Mouse (Mus musculus) limb, embryonic 15.5 days (tissue): ENCODE data around the gene Tap1. TPM values are rescaled to one million over a fixed set of nuclear protein-coding genes. Genes with fewer than 3 reads are reported as not detected.
"Not testable (repeated sequence)": the region's sequence is repeated elsewhere in the genome, so short reads cannot be mapped to it uniquely, and the experiment has no call there.

Source experiments
- ATAC-seq: fragments of 200-750 bp; cut with Nextera tagmentation; 2 replicates; pipeline ENCODE4 v1.8.0; 2017; ENCODE audit warnings: low read depth, moderate TSS enrichment; ENCODE audit not compliant: insufficient number of reproducible peaks, low FRiP score, low TSS enrichment
- H3K27ac ChIP-seq: fragments of 300-500 bp; sonication (generic); 2 replicates; pipeline ENCODE4 v1.5.1; 2015; ENCODE audit warnings: moderate library complexity, mild to moderate bottlenecking, inconsistent platforms
- H3K27me3 ChIP-seq: fragments of 300-500 bp; sonication (generic); 2 replicates; pipeline ENCODE4 v1.6.1; 2015; ENCODE audit warnings: inconsistent platforms
- H3K36me3 ChIP-seq: fragments of 300-500 bp; sonication (generic); 2 replicates; pipeline ENCODE4 v1.6.1; 2015; ENCODE audit warnings: inconsistent platforms
- H3K4me1 ChIP-seq: fragments of 300-500 bp; sonication (generic); 2 replicates; pipeline ENCODE4 v1.6.1; 2015; ENCODE audit warnings: inconsistent platforms
- H3K4me2 ChIP-seq: fragments of 300-500 bp; sonication (generic); 2 replicates; pipeline ENCODE4 v1.6.1; 2015; ENCODE audit warnings: mild to moderate bottlenecking, inconsistent platforms
- H3K4me3 ChIP-seq: fragments of 300-500 bp; sonication (generic); 2 replicates; pipeline ENCODE4 v1.5.1; 2015; ENCODE audit warnings: mild to moderate bottlenecking, inconsistent platforms
- H3K9ac ChIP-seq: fragments of 300-500 bp; sonication (generic); 2 replicates; pipeline ENCODE4 v1.6.1; 2015; ENCODE audit warnings: inconsistent platforms
- H3K9me3 ChIP-seq: fragments of 300-500 bp; sonication (generic); 2 replicates; pipeline ENCODE4 v1.6.1; 2016; ENCODE audit warnings: inconsistent platforms
- WGBS: fragments of 180-500 bp; shearing (Covaris S2); methylation state at CpG from one replicate; pipeline ENCODE4 v1.1.7; 2015; 5-methylcytosine and 5-hydroxymethylcytosine counted together
- polyA plus RNA-seq: library from polyadenylated mRNA; unstranded; fragments of >200 nt; fragmentation: Nextera tagmentation; extraction: Ambion mirVana; gene quantifications from 2 replicates; pipeline ENCODE4 v1.2.1, GENCODE M21; 2015

Tap1 gene
- polyA plus RNA-seq, 1 experiment from 2014 or later: 13.2 TPM

- H3K4me2 ChIP-seq: no peak overlapping the region
- H3K4me1 ChIP-seq: peaks cover 8% of the 10 kb centered on the region
- H3K9ac ChIP-seq: no peak overlapping the region
- H3K9me3 ChIP-seq: no peaks in the 10 kb centered on the region
- H3K36me3 ChIP-seq: no peaks in the 10 kb centered on the region
- H3K4me3 ChIP-seq: no peak overlapping the region
- WGBS: 96% methylated on average over 9 of the region's 9 CpGs
- no peak for ATAC-seq
- peaks cover 68% of the 10 kb centered on the region for H3K27me3 ChIP-seq
- H3K27ac ChIP-seq: no peak overlapping the region
These were observed 20.5 kb downstream of the Tap1 start for GRCm38 (mm10) chr17:34207866-34208265.

GRCm38 (mm10) chr17:34208421-34208820 is 21.1 kb downstream of the Tap1 start:
- Histone ChIP-seq H3K27ac (no peak overlapping the region), H3K4me3 (no peak overlapping the region), H3K9me3 (no peaks in the 10 kb centered on the region), H3K36me3 (no peaks in the 10 kb centered on the region), H3K9ac (no peak overlapping the region), H3K27me3 (peaks cover 69% of the 10 kb centered on the region), H3K4me2 (no peak overlapping the region), H3K4me1 (peaks cover 8% of the 10 kb centered on the region)
- ATAC-seq: no peak
- 23% methylated on average over 10 of the region's 10 CpGs for WGBS

GRCm38 (mm10) chr17:34209680-34210079 is 22.3 kb downstream of the Tap1 start:
- Histone ChIP-seq H3K4me2 (no peak overlapping the region), H3K9ac (no peak overlapping the region), H3K4me1 (peaks cover 8% of the 10 kb centered on the region), H3K4me3 (no peak overlapping the region), H3K36me3 (no peaks in the 10 kb centered on the region), H3K27me3 (peaks cover 80% of the 10 kb centered on the region), H3K9me3 (no peaks in the 10 kb centered on the region), H3K27ac (no peak overlapping the region)
- no peak for ATAC-seq
- WGBS: 60% methylated on average over 3 of the region's 3 CpGs

- H3K4me1 ChIP-seq: no peaks in the 10 kb centered on the region
- ATAC-seq: no peak
- H3K27ac ChIP-seq: no peak overlapping the region
- 73% methylated on average over 3 of the region's 3 CpGs for WGBS
- H3K27me3 ChIP-seq: peaks cover 78% of the 10 kb centered on the region
- H3K36me3 ChIP-seq: no peaks in the 10 kb centered on the region
- no peak overlapping the region for H3K4me3 ChIP-seq
- H3K9me3 ChIP-seq: no peaks in the 10 kb centered on the region
- H3K4me2 ChIP-seq: no peak overlapping the region
- no peak overlapping the region for H3K9ac ChIP-seq
These were observed 23.2 kb downstream of the Tap1 start for GRCm38 (mm10) chr17:34210599-34210998.

- Histone ChIP-seq H3K4me3 (no peak overlapping the region), H3K27ac (no peak overlapping the region), H3K9me3 (no peaks in the 10 kb centered on the region), H3K36me3 (no peaks in the 10 kb centered on the region), H3K4me1 (no peaks in the 10 kb centered on the region), H3K9ac (no peak overlapping the region), H3K4me2 (no peak overlapping the region), H3K27me3 (peaks cover 69% of the 10 kb centered on the region)
- no peak for ATAC-seq
- WGBS: 20% methylated on average over 23 of the region's 23 CpGs
These were observed 24.5 kb downstream of the Tap1 start for GRCm38 (mm10) chr17:34211746-34212365.

GRCm38 (mm10) chr17:34213936-34214335 is 26.6 kb downstream of the Tap1 start:
- Histone ChIP-seq H3K4me2 (no peak overlapping the region), H3K9me3 (no peaks in the 10 kb centered on the region), H3K9ac (no peak overlapping the region), H3K4me1 (no peaks in the 10 kb centered on the region), H3K27ac (no peak overlapping the region), H3K27me3 (peaks cover 61% of the 10 kb centered on the region), H3K36me3 (no peaks in the 10 kb centered on the region), H3K4me3 (no peak overlapping the region)
- no peak for ATAC-seq
- WGBS: 44% methylated on average over 21 of the region's 21 CpGs

- H3K4me2 ChIP-seq: no peak overlapping the region
- H3K4me1 ChIP-seq: no peaks in the 10 kb centered on the region
- H3K4me3 ChIP-seq: no peak overlapping the region
- peaks cover 52% of the 10 kb centered on the region for H3K27me3 ChIP-seq
- no peaks in the 10 kb centered on the region for H3K9me3 ChIP-seq
- 86% methylated on average over 12 of the region's 12 CpGs for WGBS
- no peaks in the 10 kb centered on the region for H3K36me3 ChIP-seq
- H3K9ac ChIP-seq: no peak overlapping the region
- no peak overlapping the region for H3K27ac ChIP-seq
- ATAC-seq: no peak
These were observed 27.8 kb downstream of the Tap1 start for GRCm38 (mm10) chr17:34215176-34215575.

- ATAC-seq: no peak
- H3K4me3 ChIP-seq: no peak overlapping the region
- H3K27me3 ChIP-seq: peaks cover 32% of the 10 kb centered on the region
- H3K36me3 ChIP-seq: no peaks in the 10 kb centered on the region
- H3K27ac ChIP-seq: no peak overlapping the region
- no peak overlapping the region for H3K4me2 ChIP-seq
- 85% methylated on average over 8 of the region's 8 CpGs for WGBS
- H3K4me1 ChIP-seq: no peaks in the 10 kb centered on the region
- H3K9me3 ChIP-seq: no peaks in the 10 kb centered on the region
- no peak overlapping the region for H3K9ac ChIP-seq
These were observed 30.0 kb downstream of the Tap1 start for GRCm38 (mm10) chr17:34217216-34217928.

- no peak overlapping the region for H3K4me3 ChIP-seq
- no peak overlapping the region for H3K27ac ChIP-seq
- no peaks in the 10 kb centered on the region for H3K4me1 ChIP-seq
- no peak overlapping the region for H3K4me2 ChIP-seq
- no peaks in the 10 kb centered on the region for H3K9me3 ChIP-seq
- no peak overlapping the region for H3K9ac ChIP-seq
- WGBS: 82% methylated on average over 5 of the region's 5 CpGs
- H3K27me3 ChIP-seq: peaks cover 25% of the 10 kb centered on the region
- H3K36me3 ChIP-seq: no peaks in the 10 kb centered on the region
- ATAC-seq: no peak
These were observed 30.6 kb downstream of the Tap1 start for GRCm38 (mm10) chr17:34217986-34218385.

- no peaks in the 10 kb centered on the region for H3K4me1 ChIP-seq
- peak; percentile 69; the same call in 1 of the 2 replicates for ATAC-seq
These were observed 31.3 kb downstream of the Tap1 start for GRCm38 (mm10) chr17:34218675-34219074.

GRCm38 (mm10) chr17:34219096-34219495 is 31.7 kb downstream of the Tap1 start:
- ATAC-seq, H3K4me3 ChIP-seq, H3K27ac ChIP-seq, H3K9ac ChIP-seq, H3K4me1 ChIP-seq, H3K9me3 ChIP-seq, H3K36me3 ChIP-seq, H3K4me2 ChIP-seq: not testable (repeated sequence)
- 90% methylated on average over 9 of the region's 11 CpGs for WGBS
- H3K27me3 ChIP-seq: peaks cover 14% of the 10 kb centered on the region

More at GRCm38 (mm10) chr17:34218675-34219074, 31.3 kb downstream of the Tap1 start:
- 70% methylated on average over 11 of the region's 11 CpGs for WGBS
- Histone ChIP-seq H3K36me3 (no peaks in the 10 kb centered on the region), H3K27ac (no peak overlapping the region), H3K9me3 (no peaks in the 10 kb centered on the region), H3K4me2 (no peak overlapping the region), H3K27me3 (peaks cover 19% of the 10 kb centered on the region), H3K9ac (no peak overlapping the region), H3K4me3 (no peak overlapping the region)

- not testable (repeated sequence) for H3K4me3 ChIP-seq, H3K27ac ChIP-seq, H3K27me3 ChIP-seq, ATAC-seq, H3K4me1 ChIP-seq, H3K36me3 ChIP-seq, H3K9me3 ChIP-seq, H3K4me2 ChIP-seq, H3K9ac ChIP-seq
- 97% methylated on average over 4 of the region's 7 CpGs for WGBS
These were observed 32.4 kb downstream of the Tap1 start for GRCm38 (mm10) chr17:34219801-34220200.
